Mouse (Mus musculus): Measurements from ENCODE around the gene Ncam1.

The Ncam1 gene

DNA sequence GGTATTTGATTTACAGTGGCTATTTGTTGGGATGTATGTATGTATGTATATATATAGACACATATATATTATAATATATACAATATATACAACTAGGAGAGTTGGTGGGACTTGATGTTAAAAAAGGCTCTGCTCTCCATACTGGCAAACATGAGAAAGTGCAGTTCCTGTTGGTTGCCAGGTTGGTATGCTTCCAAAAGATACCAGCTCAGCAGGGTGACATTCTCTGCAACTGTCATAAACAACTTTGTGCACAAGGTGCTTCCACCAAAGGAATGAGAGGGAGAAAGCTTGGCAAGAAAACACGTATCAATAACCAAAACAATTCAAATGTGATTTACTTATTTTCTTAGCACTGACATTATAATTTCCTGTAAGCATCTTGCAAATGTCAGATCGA lies 232.9 kb downstream of the Ncam1 start:
- DNase-seq (ENCODE audit: low spot score in 2 of 2), result no peak

DNA sequence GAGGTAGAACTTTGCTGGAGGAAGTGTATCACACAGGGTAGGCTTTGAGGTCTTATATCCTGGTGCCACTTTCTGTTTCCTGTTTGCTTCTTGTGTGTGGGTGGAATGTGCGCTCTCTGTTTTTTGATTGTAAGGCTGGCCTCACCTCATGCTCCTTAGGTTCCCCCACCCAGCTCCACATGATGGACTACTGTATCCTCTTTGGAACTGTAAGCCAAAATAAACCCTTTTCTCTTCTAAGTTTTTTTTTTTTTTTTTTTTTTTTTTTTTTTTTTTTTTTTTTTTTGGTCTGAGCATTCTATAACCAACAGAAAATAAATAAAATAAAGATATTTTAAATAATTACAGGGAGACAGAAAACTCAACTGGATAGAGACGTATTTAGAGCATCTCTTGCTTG lies 239.8 kb downstream of the Ncam1 start:
- no peak for DNase-seq (ENCODE audit: low spot score in 2 of 2)

DNA sequence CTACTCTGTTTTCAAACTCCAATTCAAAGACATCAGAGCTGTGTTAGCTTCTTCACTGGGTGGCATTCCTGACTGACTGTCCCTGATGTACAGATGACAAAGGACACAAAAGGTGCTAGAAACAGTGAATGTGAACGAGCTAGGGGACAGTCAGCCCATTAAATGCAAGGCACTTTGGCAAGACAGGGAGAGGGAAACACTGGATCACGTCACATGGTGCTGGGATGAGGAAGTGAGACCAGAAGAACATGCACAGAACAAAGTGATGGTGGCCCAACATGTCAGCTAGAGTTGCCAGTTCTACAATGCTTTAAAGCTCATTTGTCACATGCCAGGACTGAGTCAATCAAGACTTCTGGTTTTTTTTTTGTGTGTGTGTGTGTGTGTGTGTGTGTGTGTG lies 247.4 kb downstream of the Ncam1 start:
- no peak for DNase-seq (ENCODE audit: low spot score in 2 of 2)

DNA sequence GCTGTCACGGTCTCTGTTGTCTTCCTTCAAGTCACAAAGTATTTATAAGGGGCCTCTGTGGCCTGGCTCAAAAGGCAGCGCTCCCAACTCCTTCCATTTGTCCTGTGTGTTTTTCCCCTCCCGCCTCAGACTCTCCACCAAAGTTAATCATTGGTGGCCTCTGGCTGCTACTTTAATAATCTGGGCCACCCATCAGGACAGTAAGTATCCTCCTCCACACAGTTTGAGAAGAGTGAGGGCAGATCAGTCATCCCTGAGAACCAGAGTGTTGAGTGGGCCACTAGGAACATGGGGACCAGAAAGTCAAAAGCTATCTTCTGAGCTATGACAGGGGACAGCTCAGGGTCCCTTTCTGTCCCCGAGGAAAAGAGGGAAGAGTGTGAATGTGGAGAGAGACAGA lies 256.1 kb downstream of the Ncam1 start:
- no peak for DNase-seq (ENCODE audit: low spot score in 2 of 2)

DNA sequence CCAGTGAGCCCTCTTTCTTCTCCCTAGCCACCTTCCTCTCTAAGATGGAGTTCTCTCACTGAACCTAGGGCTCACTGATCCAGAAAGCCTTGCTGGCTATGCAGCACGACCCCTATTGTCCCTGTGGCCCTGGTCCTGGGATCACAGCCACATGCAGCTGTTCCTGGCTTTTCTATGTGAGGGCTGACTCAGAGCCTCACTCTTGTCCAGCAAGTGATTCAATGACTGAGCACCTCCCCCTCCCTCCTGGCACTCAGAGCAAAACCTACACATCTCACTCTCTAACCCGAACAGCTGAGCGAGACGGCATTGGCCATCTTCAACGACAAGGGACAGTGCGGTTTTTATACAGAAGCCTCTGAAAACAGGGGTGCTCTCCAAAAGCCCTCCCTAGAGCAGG lies 260.9 kb downstream of the Ncam1 start:
- peak in 1 of 2 experiments; percentile 20 for DNase-seq (ENCODE audit: low spot score in 2 of 2)

DNA sequence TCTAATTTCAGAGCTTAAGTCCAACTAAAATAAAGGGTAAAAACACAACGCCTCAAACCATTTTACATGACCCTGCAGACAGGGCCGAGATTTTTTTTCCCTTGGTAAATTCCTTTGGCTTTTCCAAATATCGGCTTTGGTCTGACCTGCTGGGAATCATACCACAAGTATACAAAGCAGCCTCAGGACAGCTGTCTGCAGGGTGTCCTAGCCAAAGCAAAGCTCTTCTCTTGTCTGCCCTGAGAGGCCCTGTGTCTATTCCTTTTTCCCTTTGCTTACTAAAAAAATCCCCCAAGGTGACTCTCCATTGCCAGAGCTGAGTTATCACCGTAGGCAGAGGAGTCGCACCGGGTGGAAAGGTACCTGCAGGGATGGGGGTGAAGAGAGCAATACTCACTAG lies 262.1 kb downstream of the Ncam1 start:
- no peak for DNase-seq (ENCODE audit: low spot score in 2 of 2)

DNA sequence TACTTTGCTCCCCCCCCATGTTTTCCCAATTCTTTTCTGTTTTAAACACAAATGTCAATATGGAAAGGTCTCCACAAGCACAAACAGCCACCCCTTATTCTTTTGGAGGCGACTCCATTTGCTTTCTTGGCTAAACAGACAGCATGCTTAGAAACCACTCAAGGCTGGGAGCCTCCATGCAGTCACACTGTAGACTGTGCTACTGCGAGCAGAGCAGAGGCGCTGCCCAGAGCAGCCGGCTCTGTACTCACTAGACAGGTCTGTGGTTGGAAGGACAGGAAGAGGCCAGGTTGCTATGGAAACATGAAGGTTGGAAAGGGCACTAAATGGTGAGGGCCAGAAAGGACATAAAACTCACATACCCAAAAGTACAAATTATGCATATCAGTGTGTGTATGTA lies 263.8 kb downstream of the Ncam1 start:
- no peak for DNase-seq (ENCODE audit: low spot score in 2 of 2)

DNA sequence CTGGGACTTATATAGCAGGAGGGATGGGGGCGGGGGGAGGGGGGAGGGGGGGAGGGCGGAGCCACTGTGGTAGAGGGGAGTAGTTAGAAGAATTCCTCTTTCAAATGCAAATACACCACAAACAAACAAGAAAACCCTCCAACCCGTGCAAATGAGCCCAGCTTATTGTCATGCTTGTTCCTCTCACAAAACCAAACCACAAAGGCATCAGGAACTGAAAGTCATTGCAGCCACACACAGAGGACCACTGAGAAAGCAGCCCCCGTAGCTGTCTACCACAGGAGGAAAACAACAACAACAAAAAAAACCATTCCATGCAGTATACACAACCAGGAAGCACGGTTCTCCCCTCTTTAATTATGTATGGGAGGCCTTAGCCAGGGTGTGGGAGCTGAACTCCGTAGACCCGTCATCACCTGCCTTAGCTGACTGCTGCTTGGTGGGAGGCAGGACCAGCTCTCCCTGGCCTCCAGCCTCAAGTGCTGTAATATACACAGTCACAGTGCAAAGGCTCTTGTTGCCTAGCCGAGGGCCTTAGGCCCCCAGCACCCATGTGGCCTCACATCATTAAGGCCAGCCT lies 264.7 kb downstream of the Ncam1 start:
- no peak for DNase-seq (ENCODE audit: low spot score in 2 of 2)

DNA sequence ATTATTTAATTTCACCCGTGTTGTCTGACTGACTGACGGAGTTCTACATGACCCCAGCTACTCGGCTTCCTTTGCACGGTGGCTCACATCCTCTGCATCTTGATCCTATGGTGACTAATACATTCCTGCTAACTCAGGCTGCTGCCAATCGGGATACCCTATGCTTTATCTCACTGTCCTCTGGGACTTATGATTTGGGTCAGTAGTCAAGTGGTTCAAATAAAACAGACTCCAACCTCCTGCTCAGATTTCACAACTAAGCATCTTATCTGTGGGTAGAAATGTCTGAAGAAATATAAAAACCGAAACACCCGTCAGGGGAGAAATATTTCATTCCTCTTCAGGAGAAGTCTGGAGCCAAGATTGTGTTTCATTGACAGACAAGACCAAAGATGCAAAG lies 265.3 kb downstream of the Ncam1 start:
- no peak for DNase-seq (ENCODE audit: low spot score in 2 of 2)

DNA sequence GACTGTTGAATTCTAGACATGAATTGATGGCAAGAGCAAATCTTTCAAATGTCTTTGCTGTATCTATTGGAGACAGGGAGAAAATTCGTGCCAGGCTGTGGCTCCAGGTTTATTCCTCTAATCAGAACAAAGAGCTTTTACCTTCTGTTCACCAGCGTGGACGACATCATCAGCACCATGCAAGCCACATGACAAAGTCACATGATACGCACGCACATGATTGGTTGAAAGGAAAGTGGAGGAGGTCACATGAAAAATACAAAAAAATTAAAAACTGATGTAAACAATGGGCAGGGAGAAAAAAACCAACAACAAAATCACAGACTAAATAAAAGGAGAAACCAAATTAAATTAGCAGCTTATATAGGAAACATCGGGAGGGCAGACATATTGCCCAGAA lies 266.9 kb downstream of the Ncam1 start:
- no peak for DNase-seq (ENCODE audit: low spot score in 2 of 2)

DNA sequence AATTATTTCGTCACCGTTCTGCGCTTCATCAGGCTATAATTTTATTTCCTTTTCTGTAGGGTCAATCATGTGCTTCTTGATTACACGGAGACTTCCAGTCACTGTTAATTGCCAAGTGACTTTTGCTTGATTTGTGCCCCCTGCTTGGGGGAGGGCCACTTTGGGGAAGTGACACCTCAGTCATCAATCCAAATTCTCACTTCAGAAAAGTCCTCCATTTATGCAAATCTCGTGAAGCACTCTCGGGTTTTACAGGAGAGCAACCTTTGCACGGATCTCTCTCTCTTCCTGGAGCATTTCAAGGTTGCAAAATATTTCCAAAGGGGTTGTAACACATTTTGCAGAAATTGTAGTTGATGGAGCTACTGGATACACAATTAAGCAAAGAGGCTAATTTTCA lies 267.5 kb downstream of the Ncam1 start:
- no peak for DNase-seq (ENCODE audit: low spot score in 2 of 2)

DNA sequence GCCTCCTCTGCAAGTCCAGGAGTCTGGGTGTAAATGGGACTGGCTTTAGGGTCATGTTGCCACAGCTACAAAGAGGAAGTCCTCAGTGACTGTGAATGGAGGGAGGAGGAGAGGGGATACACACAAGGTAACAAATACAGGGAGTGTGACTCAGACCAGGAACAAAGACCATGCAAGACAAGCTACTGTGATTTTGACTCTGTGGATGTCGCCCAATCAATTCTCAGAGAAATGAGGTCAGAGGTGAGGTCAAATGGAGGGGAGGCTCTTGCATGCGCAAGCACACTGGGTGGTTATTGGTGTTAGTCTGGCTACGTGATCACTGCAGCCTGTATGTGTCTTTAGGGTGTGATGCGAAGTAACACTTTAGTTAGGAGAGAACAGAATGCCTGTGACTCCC lies 268.0 kb downstream of the Ncam1 start:
- DNase-seq (ENCODE audit: low spot score in 2 of 2), result no peak

DNA sequence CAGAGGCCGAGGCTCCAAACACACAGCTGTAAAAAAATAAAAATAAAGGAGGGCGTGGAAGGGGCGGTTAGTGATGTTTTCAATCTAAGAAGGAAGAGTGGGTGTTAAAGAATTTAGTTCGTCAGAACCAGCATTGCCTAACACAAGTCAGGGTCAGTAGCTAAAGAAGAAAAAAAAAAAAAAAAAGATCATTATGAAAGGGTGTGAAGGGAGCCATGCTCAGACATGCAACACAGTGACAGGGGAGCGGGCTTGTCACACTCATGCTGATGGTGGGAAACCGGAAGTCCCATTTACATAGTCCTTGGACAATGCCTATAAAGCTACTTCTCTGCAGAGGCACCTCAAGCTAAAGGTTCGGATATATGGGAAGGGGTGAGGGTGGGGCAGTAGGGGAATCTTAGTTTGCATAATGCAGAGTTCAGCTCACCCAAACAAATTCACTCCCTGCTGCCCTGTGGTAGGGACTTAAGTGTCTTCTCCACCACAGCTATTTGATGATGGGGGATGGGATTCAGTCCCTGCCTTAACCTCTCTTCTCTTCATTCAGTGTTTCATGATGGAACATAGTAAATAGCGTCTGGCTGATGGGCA lies 269.3 kb downstream of the Ncam1 start:
- no peak for DNase-seq (ENCODE audit: low spot score in 2 of 2)

DNA sequence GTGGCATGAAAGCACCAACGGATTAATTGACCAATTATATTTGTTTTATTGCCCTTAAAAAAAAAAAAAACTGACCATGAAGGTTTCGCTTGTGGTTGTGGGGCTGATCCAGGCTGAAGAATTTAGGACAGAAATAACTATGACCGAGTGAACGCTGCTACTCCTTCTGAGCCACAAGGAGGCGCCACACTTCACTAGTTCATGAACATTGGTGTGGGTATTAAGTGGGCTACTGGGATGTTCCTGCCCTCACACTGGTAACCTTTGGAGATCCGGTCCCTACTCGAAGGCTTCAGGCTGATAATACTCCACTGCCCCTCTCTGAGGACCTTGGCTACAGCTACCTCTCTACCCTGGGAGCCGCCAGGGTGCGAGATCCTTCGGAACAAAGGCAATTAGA lies 269.8 kb downstream of the Ncam1 start:
- no peak for DNase-seq (ENCODE audit: low spot score in 2 of 2)

DNA sequence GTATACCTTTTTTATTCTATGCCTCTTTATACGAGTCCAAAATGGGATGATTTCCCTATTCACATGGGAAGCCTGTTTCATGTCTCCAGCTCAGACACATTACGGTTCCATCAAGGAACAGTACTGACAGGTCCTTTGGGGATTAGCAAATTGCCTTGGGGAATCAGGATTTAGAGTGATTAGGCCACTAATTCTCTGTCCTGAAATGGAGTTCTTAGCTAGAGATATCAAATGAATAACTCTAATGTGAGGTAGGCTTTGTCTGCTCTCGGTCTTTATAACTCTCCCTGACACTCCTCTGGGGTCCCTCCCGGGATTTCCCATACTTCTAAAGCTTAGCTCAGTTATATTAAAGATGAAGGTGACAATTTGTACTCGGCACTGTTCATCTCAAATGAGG lies 270.7 kb downstream of the Ncam1 start:
- DNase-seq (ENCODE audit: low spot score in 2 of 2), result no peak

DNA sequence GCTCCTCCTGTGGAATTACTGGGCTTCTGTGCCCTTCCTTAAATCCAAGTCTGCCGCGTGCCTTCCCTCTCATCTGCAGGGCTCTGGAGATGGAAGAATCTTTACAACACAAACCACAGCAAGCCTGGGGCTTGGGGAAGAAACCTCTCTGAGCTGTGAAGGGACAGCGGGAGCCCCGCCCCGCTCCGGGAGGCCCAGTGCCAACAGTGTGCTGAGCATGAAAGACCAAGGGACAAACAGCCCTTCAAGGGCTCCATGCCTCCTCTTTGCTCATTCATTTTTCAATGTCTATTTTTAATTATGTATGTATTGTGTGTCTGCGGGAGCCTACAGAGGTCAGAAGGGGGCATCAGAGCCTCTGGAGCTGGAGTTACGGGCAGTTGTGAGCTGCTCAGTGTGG lies 271.4 kb downstream of the Ncam1 start:
- DNase-seq (ENCODE audit: low spot score in 2 of 2), result no peak

DNA sequence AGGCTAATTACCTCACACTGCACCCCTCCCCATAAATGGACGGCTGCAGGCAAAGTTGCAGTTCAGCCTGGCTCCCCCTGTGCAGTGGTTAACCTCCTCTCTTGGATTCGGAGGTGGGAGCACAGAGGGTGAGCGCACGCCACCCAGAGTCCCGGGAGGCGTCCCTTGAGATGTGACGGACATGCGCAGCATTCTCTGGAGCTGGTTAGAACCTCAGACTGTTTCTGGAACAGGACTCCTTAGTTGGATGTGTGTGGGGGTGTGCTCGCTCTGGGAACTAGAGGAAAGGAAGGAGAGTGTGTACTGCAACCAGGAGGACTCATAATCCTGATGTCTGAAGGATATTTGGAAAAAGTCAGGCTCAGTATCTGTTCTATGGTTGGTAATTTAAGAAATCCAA lies 274.0 kb downstream of the Ncam1 start:
- DNase-seq (ENCODE audit: low spot score in 2 of 2), result no peak

DNA sequence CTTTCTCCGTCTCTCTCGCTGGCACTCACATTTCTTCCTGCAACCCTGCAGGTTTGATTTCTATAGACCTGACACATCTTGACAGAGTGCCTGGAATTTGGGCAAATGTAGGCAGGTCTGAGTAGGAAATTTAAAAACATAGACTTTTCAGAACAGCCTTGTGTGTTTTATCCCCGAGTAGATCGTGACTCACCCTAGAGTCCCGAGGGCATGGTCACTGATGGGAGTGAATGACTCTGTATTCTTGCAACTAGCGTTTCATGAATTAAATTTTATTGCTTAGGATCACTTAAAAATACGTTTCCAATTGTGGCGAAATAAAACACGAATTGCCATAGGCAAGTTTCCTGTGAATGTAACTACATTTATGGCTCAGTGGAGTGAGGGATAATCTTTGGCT lies 274.8 kb downstream of the Ncam1 start:
- no peak for DNase-seq (ENCODE audit: low spot score in 2 of 2)

DNA sequence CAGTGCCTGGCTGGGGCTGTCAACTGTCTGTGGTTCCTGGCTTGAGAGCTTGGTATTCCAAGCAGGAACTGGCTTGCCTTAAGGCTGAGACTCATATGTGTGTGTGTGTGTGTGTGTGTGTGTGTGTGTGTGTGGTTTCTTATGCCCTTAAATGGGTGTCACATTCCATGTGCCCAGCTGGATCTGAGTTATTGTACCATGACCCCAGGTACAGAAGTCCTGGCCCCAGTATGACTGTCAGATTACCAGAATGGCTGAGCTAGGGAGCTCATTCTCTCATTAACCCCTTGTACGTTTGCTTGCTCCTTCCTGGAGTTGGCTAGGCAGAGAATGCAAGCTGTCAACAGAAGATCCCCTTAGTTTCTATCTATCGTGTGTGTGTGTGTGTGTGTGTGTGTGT lies 284.4 kb downstream of the Ncam1 start:
- no peak for DNase-seq (ENCODE audit: low spot score in 2 of 2)

DNA sequence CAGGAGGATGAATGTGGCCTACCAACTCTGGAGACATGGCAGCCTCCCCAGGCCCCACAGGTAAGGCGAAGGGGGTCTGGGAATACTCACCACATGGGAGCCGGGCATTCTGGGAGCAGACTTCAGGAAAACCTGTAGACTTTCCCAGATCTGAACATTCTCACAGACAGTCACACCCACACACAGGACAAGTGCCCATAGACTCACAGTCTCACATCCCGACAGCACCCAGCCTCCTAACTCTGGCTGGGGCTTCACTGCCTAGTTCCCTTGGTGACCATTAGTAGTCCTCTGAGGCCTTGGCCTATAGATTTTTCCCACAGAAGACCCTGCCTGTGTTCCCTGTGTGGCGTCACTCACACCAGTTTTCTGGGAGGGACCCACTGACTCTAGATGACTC lies 288.1 kb downstream of the Ncam1 start:
- no peak for DNase-seq (ENCODE audit: low spot score in 2 of 2)

DNA sequence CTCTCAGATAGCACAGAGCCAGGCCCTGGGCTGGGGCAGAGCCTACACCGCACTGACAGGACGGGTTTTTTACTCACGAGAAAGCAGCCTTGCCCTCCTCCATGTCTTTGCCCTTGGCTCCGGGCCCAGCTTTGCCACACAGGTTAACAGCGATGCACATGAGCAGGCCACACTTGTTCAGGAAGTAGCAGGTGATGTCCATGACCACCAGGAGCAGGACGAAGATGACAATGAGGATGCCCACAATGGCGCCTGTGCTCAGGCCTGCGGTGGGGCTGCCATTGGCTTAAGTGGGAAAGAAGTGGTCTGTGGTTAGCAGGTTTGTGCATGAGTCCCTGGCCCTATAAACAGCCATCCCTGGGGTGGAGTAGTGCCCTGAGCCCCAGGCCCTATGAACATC lies 289.1 kb downstream of the Ncam1 start:
- DNase-seq (ENCODE audit: low spot score in 2 of 2), result no peak

DNA sequence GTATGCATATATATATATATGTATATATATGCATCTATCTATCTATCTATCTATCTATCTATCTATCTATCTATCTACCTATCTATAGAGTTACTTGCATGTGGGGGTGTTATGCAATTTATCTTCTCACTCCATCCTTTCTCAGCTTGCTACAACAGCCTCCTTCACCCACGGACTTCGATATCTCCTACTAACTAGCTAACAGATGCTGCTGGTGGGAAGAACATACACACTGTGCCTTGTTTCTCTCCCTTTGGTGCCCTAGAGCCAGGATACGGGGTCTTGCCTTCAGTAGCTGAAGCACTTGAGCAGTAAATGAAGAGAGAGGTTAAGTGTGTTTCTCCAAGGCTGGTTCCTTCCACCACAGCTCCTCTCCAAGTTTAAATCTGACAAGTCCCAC lies 289.6 kb downstream of the Ncam1 start:
- no peak for DNase-seq (ENCODE audit: low spot score in 2 of 2)

DNA sequence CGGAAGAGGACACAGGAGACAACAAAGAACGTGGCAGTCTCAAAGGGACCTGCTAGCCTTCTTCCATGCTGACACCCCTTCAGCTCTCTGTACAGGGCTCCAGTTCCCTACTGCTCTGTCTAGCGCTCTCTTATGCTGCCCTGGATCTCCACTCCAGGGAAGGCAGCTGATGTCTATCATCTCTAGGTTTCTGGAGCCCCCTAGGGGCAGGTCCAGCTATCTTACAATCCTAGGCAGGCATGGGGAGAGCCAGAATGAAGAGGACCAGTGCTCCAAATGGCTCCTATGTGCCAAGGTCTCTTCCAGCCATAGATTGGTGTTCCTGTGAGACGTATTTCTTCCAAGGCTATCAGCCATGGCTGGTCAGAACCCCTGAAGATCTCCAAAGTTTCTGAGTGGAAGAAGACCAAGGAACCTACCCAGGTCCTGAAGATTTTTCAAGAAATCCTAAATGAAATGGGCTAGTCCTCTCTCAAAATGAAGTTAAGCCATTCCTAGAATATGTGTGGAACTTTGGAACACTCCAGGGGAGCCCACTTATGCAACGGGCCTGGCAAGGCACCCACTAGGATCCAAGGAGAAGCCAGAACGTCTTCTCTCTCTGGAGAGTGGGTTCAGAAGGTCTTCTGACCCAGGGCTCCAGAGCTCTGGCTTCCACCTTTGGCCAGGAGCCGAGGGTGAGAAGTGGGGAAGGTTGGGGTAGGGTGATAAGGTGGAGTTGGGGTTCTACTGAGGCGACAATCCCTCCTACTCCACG lies 290.7 kb downstream of the Ncam1 start:
- DNase-seq (ENCODE audit: low spot score in 2 of 2), result no peak

DNA sequence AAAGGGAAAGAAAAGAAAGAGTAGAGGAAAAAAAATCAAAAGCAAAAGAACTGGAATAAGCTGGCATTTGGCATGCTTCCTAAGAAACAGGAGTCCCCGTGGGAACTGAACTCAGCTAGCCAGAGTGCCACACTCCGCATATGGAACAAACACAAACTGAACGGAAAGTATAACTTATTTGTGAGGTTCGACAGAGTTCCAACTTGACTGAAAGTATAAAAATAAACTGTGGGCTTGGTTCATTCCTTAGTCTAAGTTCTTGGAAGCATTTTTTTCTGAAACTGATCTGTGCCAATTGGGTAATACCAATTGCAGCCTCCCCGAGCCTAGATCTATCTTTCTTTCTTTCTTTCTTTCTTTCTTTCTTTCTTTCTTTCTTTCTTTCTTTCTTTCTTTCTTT lies 294.1 kb downstream of the Ncam1 start:
- DNase-seq (ENCODE audit: low spot score in 2 of 2), result no peak
